Mouse (Mus musculus) heart, postnatal 0 days (tissue): ENCODE data around the gene Camkmt.

Experiments
- CTCF ChIP-seq: IDR thresholded peaks from 2 replicates; pipeline ENCODE4 v1.5.1; 2016; ENCODE audit warnings: antibody characterized with exemption, control low read depth, low read depth
- EP300 ChIP-seq: IDR thresholded peaks from 2 replicates; pipeline ENCODE4 v1.6.1; 2016; ENCODE audit warnings: antibody characterized with exemption, low read depth

DNA sequence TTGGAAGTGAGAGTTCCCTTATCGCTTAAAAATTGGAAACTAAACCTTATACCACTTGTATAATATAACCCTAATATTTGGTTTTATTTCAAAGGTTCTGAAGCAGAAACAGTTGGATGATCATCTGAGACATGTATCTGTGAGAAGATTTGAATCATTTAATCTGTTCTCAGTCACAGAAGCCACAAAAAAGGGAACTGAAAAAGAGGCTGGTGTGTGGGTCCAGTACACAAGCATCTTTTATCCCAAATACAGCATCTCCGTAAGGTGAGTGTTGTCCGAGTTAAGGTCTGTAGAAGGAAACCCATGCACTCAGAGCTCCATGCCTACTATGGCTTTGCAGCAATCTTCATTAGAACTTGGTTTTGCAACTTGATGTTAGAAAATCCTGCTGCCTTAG lies 6.0 kb downstream of the Camkmt start:
- TF ChIP-seq CTCF (no peak), EP300 (no peak)
